Mouse (Mus musculus): ENCODE data around the gene Npas3. TPM values are rescaled to one million over a fixed set of nuclear protein-coding genes. Genes with fewer than 3 reads are reported as not detected.

Gene Npas3
- not detected for polyA plus RNA-seq (2017; shearing (Covaris generic))

DNA sequence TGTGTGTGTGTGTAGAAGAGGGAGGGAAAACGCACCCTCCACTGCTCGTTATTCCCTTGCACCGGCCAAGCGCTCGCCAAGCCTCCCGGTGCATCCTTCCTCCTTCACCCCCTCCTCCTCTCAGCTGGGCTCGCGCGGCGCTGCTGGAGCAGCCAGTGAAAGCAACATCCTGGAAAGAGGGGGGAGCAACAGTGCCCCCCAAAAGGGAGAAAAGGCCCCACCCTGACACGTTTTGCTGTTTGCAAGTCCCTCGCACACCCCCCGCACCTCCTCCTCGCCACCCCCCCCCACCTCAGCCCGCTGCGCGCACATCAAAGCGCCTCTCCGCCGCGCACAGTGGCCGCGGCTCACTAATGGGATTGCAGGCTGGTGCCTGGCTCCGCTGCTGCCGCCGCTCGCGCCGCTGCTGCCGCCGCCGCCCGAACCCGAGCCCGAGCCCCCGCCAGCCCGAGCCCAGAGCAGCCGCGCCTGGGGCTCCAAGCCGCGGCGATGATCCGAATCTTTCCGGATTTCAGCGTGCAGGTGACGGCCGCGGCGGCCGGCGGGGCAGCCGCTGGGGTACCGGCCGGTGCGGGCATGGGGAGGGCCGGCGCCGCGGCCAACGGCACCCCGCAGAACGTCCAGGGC lies at the start of gene Npas3:
Gene Npas3 (plus strand): TSS at position 577 of the 627 bp plus-strand sequence.

